Mouse (Mus musculus): Measurements from ENCODE around the gene Slc30a1.

- no peak for TF ChIP-seq CTCF (IDR thresholded peaks at IDR 0.05; ENCODE audit: control insufficient read depth, insufficient read depth, insufficient read length)
- TF ChIP-seq USF1 (IDR thresholded peaks at IDR 0.05; ENCODE audit: low read depth): no peak
- TF ChIP-seq CEBPB (IDR thresholded peaks at IDR 0.05; ENCODE audit: low read depth): no peak
- no peak for TF ChIP-seq MAX (IDR thresholded peaks at IDR 0.05)
- no peak for TF ChIP-seq MYOG (IDR thresholded peaks at IDR 0.05; ENCODE audit: control insufficient read depth, extremely low read depth, insufficient read length)
- no peak for TF ChIP-seq MYOD1 (IDR thresholded peaks at IDR 0.05; ENCODE audit: control insufficient read depth, insufficient read length, low read depth)
- TF ChIP-seq FOSL1 (IDR thresholded peaks at IDR 0.05; ENCODE audit: insufficient read depth, low read length, poor library complexity, severe bottlenecking): no peak
Measured at GRCm38 (mm10) chr1:191919336-191919735, 12.8 kb downstream of the Slc30a1 start.
